Mouse (Mus musculus) right cerebral cortex, postnatal 25 days (tissue): Measurements from ENCODE around the gene BC048671.

ENCODE experiments used
- DNase-seq: peaks from one replicate; pipeline ENCODE4 v3.0.0; 2022

Gene BC048671

GRCm38 (mm10) chr6:90300919-90301318, at the start of gene BC048671:
Gene BC048671 (plus strand): TSS chr6:90301219.
- no peak for DNase-seq

- no peak for DNase-seq
Measured at GRCm38 (mm10) chr6:90288265-90288664, 12.8 kb upstream of the BC048671 start.

- DNase-seq, result no peak
Measured at GRCm38 (mm10) chr6:90306315-90306975, 5.4 kb downstream of the BC048671 start.

DNA sequence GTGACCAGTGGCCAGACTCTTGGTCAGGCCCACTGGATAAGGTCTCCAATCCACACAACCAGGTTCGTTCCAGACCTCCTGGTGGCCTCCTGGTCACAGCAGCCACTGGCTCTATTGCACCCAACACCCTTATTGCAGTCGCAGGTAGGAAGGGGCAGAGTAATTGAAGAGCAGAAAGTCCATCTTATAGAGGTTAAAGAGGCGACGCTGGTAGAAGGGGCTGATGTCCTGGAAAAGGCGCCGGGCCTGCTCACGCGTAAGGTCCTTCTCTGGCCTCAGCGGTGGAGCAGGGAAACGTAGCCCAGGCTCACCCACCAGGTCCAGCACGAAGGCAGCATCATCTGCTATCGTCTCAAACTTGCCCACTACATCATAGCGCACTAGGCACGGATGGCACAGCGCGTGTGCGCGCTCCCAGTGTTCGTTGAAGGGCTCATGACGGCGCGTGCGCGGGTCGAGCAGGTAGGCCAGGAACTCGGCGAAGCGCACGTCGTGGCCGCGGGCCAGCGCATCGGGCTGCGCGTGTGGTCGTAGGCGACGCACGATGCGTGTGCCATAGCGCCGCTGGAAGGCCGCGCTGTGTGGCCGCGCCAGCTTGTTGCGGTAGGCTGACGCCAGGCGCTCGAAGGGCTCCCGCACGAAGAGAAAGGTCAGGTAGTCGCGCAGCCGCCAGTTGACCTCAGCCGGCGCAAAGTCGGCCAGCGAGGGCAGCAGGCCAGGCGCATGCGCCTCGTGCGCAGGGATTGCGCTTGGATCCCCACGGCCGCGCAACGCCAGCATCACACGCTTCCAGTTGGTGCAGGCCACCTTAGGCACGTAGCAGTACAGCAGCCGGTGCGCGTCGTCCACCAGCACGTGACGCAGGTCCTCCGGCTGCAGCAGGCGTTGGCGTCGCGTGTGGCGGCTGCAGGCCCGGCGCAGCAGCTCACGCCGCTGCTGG, 8.1 kb downstream of the BC048671 start:
- DNase-seq, result no peak

GRCm38 (mm10) chr6:90315961-90316360, 14.9 kb downstream of the BC048671 start:
- DNase-seq, result peak; percentile 7

- DNase-seq, result no peak
Measured at GRCm38 (mm10) chr6:90317510-90318258, 16.7 kb downstream of the BC048671 start.

DNA sequence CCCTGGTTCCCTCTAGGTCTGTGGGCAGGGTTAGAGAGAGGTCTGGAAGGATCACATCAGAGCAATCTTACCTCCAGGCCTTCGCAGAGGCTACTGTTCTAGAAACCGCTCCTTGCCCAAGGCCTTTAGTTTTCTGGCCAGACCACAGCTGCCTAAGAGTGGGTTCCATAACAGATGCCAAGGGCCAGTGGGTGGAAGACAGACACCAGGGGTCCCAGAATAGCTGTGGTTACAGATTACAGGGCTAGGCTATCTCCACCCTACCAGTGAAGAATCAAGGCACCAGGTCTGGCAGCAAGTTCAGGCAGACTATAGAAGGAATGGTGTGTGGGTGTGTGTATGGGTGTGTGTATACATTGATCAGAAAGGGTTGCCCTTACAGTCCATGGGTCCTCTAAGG, 18.0 kb downstream of the BC048671 start:
- no peak for DNase-seq

- no peak for DNase-seq
Measured at GRCm38 (mm10) chr6:90319475-90320191, 18.6 kb downstream of the BC048671 start.

- no peak for DNase-seq
Measured at GRCm38 (mm10) chr6:90320429-90320828, 19.4 kb downstream of the BC048671 start.

GRCm38 (mm10) chr6:90321811-90322210, 20.8 kb downstream of the BC048671 start:
- DNase-seq, result no peak

DNA sequence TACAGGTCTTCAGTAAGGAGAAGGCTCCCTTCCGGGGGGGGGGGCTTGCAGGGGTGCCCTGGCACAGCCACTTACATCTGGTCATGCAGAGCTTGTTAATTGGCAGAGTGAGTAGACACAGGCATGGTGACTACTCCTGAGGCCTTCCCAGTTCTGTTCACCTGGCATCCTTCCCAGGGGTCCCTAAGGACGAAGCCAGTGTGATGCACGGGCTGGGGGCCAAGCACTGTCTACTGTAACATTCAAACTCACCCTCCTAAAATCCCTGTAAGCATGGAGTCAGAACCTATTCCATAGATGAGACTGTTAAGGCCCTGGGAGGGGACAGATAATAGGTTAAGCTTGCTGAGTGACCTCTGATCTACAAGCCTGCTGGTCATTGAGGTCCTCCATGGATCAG, 23.0 kb downstream of the BC048671 start:
- no peak for DNase-seq

DNA sequence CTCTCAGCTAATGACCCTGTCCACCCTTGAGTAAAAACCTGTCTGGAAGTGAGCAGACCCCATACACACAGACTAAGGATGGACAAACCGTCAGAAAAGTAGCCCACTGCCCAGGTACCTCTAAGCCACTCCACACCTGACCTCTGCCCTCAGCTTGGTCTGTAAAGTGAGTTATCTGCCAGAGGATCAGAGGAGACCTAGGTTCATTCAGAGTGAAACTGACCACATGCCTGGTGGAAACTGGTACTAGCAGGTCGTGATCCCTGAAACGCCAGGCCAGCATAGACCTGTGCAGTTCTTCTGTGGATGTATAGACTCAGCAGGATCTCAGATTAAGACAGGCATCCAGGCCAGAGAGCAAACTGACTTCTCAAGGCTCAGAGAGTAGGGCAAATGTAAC, 23.4 kb downstream of the BC048671 start:
- no peak for DNase-seq

DNA sequence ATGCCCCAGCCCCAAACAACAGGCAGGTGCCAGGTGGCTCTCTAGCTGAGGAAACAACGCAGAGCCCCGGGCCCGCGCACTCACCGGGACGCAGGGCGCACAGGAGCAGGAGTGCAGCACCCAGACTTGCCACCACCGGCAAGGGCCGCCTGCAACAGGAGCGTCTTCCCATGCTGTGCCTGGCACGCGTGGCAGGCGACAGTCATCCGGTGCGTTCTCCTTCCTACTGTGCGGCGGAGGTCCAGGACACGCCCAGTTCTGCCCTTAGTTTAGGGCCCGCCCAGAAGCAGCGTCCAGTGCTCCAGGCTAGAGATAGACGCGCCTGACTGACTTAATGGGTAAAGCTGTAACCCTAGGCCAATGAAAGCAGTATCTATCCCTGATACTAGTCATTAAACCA, 24.0 kb downstream of the BC048671 start, which contains the start of gene Chst13:
Gene Chst13, minus strand, starts transcription at position 195 of the 400 bp plus-strand sequence.
- no peak for DNase-seq

GRCm38 (mm10) chr6:90327670-90328069, 26.7 kb downstream of the BC048671 start:
- peak; percentile 11 for DNase-seq

DNA sequence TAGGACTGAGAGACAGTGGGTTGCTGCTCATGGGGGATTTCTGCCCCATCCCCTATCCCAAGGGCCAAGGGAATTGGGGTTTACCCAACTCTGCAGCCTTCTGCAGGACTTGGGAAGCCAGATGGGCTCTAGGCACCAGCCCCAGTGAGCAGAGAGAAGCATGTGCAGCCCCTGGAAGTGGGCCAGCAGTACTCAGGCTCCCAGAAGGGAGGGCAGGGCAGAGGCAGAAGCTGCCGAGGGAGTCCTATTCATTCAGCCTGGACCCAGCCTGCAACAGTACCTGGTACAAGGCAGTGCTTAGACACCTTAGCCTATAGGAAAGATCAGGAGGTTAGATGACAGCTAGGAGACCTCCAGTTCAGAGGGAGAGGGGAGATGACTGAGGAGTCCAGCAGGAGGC, 28.9 kb downstream of the BC048671 start:
- DNase-seq, result peak; percentile 23

DNA sequence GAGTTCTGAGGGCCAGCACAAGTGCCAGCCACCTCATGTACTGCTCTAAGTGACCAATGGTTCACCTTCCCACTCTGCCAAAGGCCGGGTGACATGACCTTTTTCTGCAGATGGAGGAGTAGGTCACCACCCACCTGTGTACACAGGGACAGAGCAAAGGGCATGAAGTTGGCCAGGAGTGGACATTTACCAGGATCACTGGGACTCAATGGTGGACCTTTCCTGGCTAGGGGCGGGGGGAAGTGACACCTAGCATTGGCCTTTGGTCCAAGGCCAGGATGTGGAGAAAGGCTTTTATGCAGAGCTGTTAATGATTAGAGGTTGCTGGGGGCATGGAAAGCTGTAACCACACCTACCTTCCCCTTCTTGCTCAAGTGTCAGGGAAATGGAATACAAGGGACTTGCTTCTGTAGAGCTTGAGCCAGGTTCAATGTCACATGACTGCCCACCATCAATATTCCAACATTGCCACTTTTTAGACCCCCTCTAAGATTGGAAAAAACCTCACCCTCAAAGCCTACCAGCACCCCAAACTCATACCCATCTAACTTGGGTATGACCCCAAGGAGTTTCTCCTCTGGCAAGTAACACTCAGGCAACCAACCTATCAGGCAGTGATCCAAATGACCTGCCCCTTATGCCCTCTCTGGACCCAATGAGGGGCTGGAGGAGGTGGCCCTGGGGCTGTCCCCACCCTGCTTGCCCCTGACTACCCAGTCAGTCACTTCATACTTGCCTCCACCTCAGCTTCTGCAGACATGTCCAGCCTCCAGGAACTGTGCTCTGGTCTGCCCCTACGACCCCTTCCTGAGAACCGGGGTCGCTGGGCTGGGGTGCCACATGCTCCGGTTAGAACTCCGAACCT, 31.8 kb downstream of the BC048671 start, which contains the start of gene Uroc1:
Gene Uroc1, plus strand, starts transcription at position 724 of the 865 bp plus-strand sequence.
- DNase-seq, result no peak

DNA sequence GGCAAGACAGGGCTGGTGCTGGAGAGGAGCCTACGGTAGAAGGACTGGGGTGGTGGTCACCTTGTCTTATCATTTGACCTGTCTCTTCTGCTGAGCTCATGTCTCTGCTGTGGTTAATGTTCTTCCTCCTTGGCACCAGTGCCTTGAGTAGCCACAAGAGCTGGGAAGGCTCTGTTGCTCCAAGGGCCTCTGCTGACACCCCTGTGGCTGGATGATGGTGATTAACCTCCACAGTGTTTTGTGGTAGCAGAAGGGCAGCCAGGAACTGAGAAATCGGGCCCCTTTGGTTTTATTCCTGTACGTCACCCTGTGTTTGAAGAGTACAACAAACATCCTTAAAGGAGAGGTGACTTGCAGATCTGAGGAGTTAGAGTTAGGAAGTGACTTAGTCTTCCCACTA, 33.2 kb downstream of the BC048671 start:
- no peak for DNase-seq

GRCm38 (mm10) chr6:90342343-90342742, 41.3 kb downstream of the BC048671 start:
- no peak for DNase-seq

DNA sequence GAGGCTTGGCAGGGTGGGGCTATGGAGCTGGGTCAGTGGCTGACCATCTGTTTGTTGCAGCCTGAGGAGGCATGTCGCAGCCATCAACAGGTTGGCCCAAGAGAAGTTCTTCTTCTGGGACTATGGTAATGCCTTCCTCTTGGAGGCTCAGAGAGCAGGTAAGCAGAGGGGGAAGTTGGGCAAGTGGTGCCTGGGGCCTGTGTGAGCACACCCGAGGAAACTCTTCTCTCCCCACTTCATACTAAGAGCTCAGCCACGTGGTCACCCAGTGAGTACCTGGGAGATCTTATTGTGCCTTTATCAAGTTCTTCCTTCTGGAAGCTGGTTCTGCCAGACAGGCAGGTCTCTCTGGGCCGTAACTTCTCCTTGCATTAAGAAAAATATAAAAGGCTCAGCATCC, 46.2 kb downstream of the BC048671 start:
- no peak for DNase-seq

- no peak for DNase-seq
Measured at GRCm38 (mm10) chr6:90348500-90348899, 47.5 kb downstream of the BC048671 start.

- DNase-seq, result no peak
Measured at GRCm38 (mm10) chr6:90350011-90350410, 49.0 kb downstream of the BC048671 start.
